Mouse (Mus musculus): Measurements from ENCODE around the gene Ccdc24. TPM values are rescaled to one million over a fixed set of nuclear protein-coding genes. Genes with fewer than 3 reads are reported as not detected.

Ccdc24 gene
- polyA plus RNA-seq, 1 experiment = not detected

DNA sequence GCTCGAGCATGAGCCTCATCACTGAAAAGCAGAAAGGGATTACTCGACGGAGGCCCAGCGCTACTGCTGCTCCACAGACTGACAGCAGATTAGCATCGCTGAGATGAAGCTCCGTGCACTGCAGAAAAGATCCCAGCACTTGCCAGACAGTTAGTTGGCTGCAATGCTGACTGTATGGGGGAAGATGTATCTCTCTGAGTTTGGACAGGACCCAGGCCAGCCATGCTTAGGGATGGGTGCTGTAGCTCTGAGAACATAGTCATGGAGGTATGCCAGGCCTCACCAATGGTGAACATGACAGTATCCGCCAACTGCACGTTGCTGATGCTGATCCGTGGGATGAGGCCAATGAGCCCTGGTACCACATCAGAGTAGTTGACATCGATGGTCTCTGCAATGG lies 31.7 kb upstream of the Ccdc24 start:
- TF ChIP-seq CTCF (IDR thresholded peaks at IDR 0.05; ENCODE audit: control insufficient read depth, insufficient read depth, low read length) (no peak), POLR2A (IDR thresholded peaks at IDR 0.05; ENCODE audit: borderline replicate concordance, control insufficient read depth, low read depth, low read length) (no peak)
- Histone ChIP-seq H3K4me3 (replicated peaks; ENCODE audit: control insufficient read depth, low read depth, low read length) (no peak overlapping the region), H3K4me1 (ENCODE audit: control insufficient read depth, insufficient read depth, low read length) (no peaks in the 10 kb centered on the region), H3K27ac (ENCODE audit: control insufficient read depth, insufficient read depth, low read depth, low read length, poor library complexity) (no peak overlapping the region)
- WGBS = 87% methylated on average over 10 of the region's 10 CpGs

DNA sequence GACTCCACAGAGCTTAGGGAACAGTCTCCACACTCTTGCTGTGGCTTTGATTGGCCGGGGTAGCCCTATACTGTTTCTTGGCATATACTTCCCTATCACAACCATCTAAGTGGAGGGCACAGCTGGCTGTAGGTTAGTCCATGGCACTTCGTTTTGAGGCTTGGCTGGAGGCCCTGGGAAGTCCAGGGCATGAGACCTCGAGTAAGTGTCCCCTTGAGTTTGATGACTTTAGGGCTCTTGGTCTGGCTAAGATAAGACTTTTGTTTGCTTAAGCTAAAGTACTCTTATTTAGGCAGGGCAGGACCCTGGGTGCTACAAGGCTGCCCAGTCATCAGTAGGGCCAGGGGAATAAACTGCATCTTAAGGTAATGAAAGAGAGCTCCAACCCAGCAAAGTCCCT lies 25.8 kb upstream of the Ccdc24 start:
- 67% methylated on average over 3 of the region's 3 CpGs for WGBS
- H3K27ac ChIP-seq (ENCODE audit: control insufficient read depth, insufficient read depth, low read depth, low read length, poor library complexity) = no peak overlapping the region
- H3K4me3 ChIP-seq (replicated peaks; ENCODE audit: control insufficient read depth, low read depth, low read length) = no peak overlapping the region
- no peak for TF ChIP-seq POLR2A (IDR thresholded peaks at IDR 0.05; ENCODE audit: borderline replicate concordance, control insufficient read depth, low read depth, low read length)
- H3K4me1 ChIP-seq (ENCODE audit: control insufficient read depth, insufficient read depth, low read length) = no peaks in the 10 kb centered on the region

- Histone ChIP-seq H3K27ac (ENCODE audit: control insufficient read depth, insufficient read depth, low read depth, low read length, poor library complexity) (no peak overlapping the region), H3K4me3 (replicated peaks; ENCODE audit: control insufficient read depth, low read depth, low read length) (no peak overlapping the region), H3K4me1 (ENCODE audit: control insufficient read depth, insufficient read depth, low read length) (no peaks in the 10 kb centered on the region; the same call in 1 of the 2 replicates)
- WGBS = 96% methylated on average over 6 of the region's 6 CpGs
- TF ChIP-seq CTCF (IDR thresholded peaks at IDR 0.05; ENCODE audit: control insufficient read depth, insufficient read depth, low read length) (no peak), POLR2A (IDR thresholded peaks at IDR 0.05; ENCODE audit: borderline replicate concordance, control insufficient read depth, low read depth, low read length) (no peak)
Observed at GRCm38 (mm10) chr4:117896031-117896430, 23.7 kb upstream of the Ccdc24 start.

DNA sequence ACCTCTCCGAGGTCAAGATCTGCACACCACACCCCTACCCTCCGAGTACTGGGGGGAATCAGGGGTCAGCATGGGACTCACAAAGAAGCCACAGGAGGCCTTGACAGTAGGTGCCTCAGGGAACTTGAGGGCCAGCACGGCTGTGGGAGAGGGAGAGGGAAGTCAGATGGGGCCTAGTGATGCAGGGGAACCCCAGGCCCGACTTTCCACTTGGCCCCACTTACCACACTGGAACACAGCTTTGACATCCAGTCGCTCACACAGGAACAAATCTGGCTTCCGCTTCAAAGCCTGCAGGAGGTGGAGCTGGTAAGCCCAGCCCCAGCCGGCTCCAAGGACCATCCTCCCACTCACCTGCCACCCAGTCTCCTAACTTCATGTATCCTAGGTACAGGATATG lies 23.0 kb upstream of the Ccdc24 start:
- Histone ChIP-seq H3K4me1 (ENCODE audit: control insufficient read depth, insufficient read depth, low read length) (no peaks in the 10 kb centered on the region; the same call in 1 of the 2 replicates), H3K27ac (ENCODE audit: control insufficient read depth, insufficient read depth, low read depth, low read length, poor library complexity) (no peak overlapping the region), H3K4me3 (replicated peaks; ENCODE audit: control insufficient read depth, low read depth, low read length) (no peak overlapping the region)
- WGBS = 78% methylated on average over 7 of the region's 7 CpGs
- TF ChIP-seq POLR2A (IDR thresholded peaks at IDR 0.05; ENCODE audit: borderline replicate concordance, control insufficient read depth, low read depth, low read length) (no peak), CTCF (IDR thresholded peaks at IDR 0.05; ENCODE audit: control insufficient read depth, insufficient read depth, low read length) (no peak)

DNA sequence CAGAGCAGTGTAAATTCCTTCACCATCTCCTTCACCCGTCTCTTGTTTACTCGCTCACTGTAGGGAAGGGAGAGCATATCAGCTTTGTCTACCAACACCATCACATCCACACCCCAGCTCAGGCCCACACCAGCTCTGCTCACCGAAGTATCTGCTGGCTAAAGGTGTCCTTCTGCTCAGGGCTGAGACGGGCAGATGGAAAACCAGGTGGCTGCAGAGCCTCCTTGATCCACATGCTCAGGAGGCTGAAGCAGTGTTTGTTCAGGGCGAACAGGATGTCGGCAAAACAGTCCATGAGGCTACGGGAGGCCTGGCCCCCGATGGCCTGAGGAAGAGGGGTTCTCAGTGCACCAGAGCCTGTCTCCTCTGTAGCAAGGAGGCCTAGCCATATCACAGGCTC lies 22.2 kb upstream of the Ccdc24 start:
- TF ChIP-seq CTCF (IDR thresholded peaks at IDR 0.05; ENCODE audit: control insufficient read depth, insufficient read depth, low read length) (no peak), POLR2A (IDR thresholded peaks at IDR 0.05; ENCODE audit: borderline replicate concordance, control insufficient read depth, low read depth, low read length) (no peak)
- H3K4me1 ChIP-seq (ENCODE audit: control insufficient read depth, insufficient read depth, low read length) = no peaks in the 10 kb centered on the region; the same call in 1 of the 2 replicates
- H3K4me3 ChIP-seq (replicated peaks; ENCODE audit: control insufficient read depth, low read depth, low read length) = no peak overlapping the region
- WGBS = 89% methylated on average over 8 of the region's 8 CpGs
- no peak overlapping the region for H3K27ac ChIP-seq (ENCODE audit: control insufficient read depth, insufficient read depth, low read depth, low read length, poor library complexity)

DNA sequence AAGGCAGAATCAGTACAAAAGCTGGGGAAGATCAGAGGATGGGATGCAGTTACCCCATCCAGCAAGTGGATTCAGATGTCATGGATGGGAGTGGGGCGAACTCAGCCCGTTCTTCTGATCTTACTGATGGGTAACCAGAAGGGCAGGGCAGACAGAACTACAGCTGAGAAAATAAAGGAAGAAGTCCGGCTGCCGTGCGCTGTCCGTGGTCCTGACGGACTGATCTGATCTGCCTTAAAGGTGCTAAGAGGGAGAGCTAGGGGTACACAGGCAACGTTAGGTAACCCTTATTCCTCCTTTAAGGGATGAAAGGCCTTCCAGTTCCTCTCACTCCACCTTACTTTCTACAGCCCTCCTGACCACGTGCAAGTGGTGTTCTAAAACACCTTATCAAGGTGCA lies 21.0 kb upstream of the Ccdc24 start:
- no peak overlapping the region for H3K4me3 ChIP-seq (replicated peaks; ENCODE audit: control insufficient read depth, low read depth, low read length)
- WGBS = 16% methylated on average over 9 of the region's 9 CpGs
- no peak for TF ChIP-seq POLR2A (IDR thresholded peaks at IDR 0.05; ENCODE audit: borderline replicate concordance, control insufficient read depth, low read depth, low read length)
- TF ChIP-seq CTCF (IDR thresholded peaks at IDR 0.05; ENCODE audit: control insufficient read depth, insufficient read depth, low read length) = no peak
- no peak overlapping the region for H3K27ac ChIP-seq (ENCODE audit: control insufficient read depth, insufficient read depth, low read depth, low read length, poor library complexity)
- no peaks in the 10 kb centered on the region; the same call in 1 of the 2 replicates for H3K4me1 ChIP-seq (ENCODE audit: control insufficient read depth, insufficient read depth, low read length)

DNA sequence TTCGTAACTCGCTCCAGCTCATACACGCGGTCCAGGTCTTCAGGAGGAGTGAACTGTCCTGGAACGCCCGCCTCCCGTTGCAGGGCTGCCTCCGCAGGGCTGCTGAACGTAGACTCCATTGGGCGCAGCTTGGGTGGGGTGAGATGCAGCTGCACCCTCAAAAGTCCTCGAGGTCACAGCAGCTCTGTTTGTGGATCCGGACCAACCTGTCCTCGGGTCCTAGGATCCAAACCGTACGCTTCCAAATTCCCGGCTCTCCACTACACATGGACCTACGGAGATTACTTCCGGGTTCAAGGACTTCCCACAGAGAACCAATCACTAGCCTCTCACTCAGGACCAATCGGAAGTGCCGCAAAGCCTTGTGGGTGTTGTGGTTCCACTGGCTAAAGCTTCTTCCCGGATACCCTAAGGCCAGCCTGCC lies 19.4 kb upstream of the Ccdc24 start, which contains the start of gene Dph2:
Dph2 (minus strand) TSS at position 295 of the 424 bp plus-strand sequence.
- Histone ChIP-seq H3K27ac (ENCODE audit: control insufficient read depth, insufficient read depth, low read depth, low read length, poor library complexity) (no peak within 1 kb of the TSS), H3K4me3 (replicated peaks; ENCODE audit: control insufficient read depth, low read depth, low read length) (peak within 1 kb of the TSS; percentile 88), H3K4me1 (ENCODE audit: control insufficient read depth, insufficient read depth, low read length) (no peaks in the 10 kb centered on the region; the same call in 1 of the 2 replicates)
- TF ChIP-seq POLR2A (IDR thresholded peaks at IDR 0.05; ENCODE audit: borderline replicate concordance, control insufficient read depth, low read depth, low read length) = no peak
- TF ChIP-seq CTCF (IDR thresholded peaks at IDR 0.05; ENCODE audit: control insufficient read depth, insufficient read depth, low read length) = peak; percentile 17; the same call in 1 of the 2 replicates
- WGBS = under 1% methylated on average over 21 of the region's 21 CpGs

- no peak overlapping the region for H3K27ac ChIP-seq (ENCODE audit: control insufficient read depth, insufficient read depth, low read depth, low read length, poor library complexity)
- WGBS = 91% methylated on average over 8 of the region's 8 CpGs
- H3K4me1 ChIP-seq (ENCODE audit: control insufficient read depth, insufficient read depth, low read length) = peaks cover 2% of the 10 kb centered on the region; the same call in 1 of the 2 replicates
Observed at GRCm38 (mm10) chr4:117890750-117891149, 18.4 kb upstream of the Ccdc24 start.

GRCm38 (mm10) chr4:117890031-117890430 lies 17.7 kb upstream of the Ccdc24 start:
- 88% methylated on average over 14 of the region's 14 CpGs for WGBS
- Histone ChIP-seq H3K4me3 (replicated peaks; ENCODE audit: control insufficient read depth, low read depth, low read length) (no peak overlapping the region), H3K27ac (ENCODE audit: control insufficient read depth, insufficient read depth, low read depth, low read length, poor library complexity) (no peak overlapping the region), H3K4me1 (ENCODE audit: control insufficient read depth, insufficient read depth, low read length) (peaks cover 2% of the 10 kb centered on the region; the same call in 1 of the 2 replicates)
- no peak for TF ChIP-seq POLR2A (IDR thresholded peaks at IDR 0.05; ENCODE audit: borderline replicate concordance, control insufficient read depth, low read depth, low read length)
- no peak for TF ChIP-seq CTCF (IDR thresholded peaks at IDR 0.05; ENCODE audit: control insufficient read depth, insufficient read depth, low read length)

More at GRCm38 (mm10) chr4:117890750-117891149, 18.4 kb upstream of the Ccdc24 start:
- TF ChIP-seq CTCF (IDR thresholded peaks at IDR 0.05; ENCODE audit: control insufficient read depth, insufficient read depth, low read length) (no peak), POLR2A (IDR thresholded peaks at IDR 0.05; ENCODE audit: borderline replicate concordance, control insufficient read depth, low read depth, low read length) (no peak)
- peak overlapping the region; percentile 7 for H3K4me3 ChIP-seq (replicated peaks; ENCODE audit: control insufficient read depth, low read depth, low read length)
